Mouse (Mus musculus) liver, adult 2 months (tissue): ENCODE data around the gene Sntg2.

Experiments used
- CTCF ChIP-seq: fragments of 200-500 bp; IDR thresholded peaks from 2 replicates; pipeline ENCODE4 v1.5.1; 2011; ENCODE audit warnings: low read depth, low read length, control low read depth
- POLR2A ChIP-seq: fragments of 200-500 bp; IDR thresholded peaks from 2 replicates; pipeline ENCODE4 v1.6.1; 2011; ENCODE audit warnings: low read length, control low read depth; ENCODE audit not compliant: insufficient read depth; ENCODE audit errors: extremely low read depth

GRCm38 (mm10) chr12:30283741-30284140, 89.4 kb downstream of the Sntg2 start:
- TF ChIP-seq POLR2A (no peak), CTCF (no peak)
